Mouse (Mus musculus): ENCODE results near the gene Tpsg1.

The Tpsg1 gene

DNA sequence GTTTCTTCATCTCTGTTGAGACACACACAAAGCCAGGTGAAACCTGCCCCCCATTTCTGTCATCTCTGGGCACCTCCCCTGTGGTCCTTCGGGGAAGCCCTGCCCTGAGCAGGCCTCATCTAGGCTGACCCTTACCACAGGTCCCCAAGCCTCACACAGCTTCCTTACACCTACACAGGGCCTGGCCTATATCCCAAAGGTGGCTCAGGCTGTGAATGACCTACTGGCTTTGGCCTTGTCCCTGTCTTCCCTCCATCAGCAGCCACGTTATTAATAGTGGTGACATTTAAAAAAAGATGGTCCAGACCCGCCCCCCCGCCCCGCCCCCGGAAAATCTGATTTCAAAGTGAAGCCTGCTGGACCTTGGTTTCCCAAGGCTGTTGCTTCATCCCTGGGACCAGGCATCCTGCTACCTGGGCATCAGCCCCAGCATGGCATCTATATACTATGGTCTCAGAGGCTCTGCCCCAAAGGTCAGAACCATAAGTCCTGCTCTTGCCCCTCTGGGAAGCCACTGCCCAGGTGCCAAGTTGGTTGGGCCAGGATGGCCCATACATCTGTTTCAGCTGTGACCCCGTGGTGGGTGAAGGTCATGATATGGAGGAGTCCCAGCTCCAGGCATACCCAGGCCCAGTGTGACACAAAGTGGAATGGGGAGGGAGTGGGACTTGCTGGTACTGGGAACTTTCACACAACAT, 39.4 kb downstream of the Tpsg1 start:
- no peak for DNase-seq

GRCm38 (mm10) chr17:25409621-25410020, 40.5 kb downstream of the Tpsg1 start:
- DNase-seq: no peak

GRCm38 (mm10) chr17:25410180-25410579, 41.1 kb downstream of the Tpsg1 start:
- no peak for DNase-seq

GRCm38 (mm10) chr17:25410786-25411185, 41.7 kb downstream of the Tpsg1 start:
- DNase-seq: no peak

GRCm38 (mm10) chr17:25411251-25411650, 42.2 kb downstream of the Tpsg1 start:
- no peak for DNase-seq

DNA sequence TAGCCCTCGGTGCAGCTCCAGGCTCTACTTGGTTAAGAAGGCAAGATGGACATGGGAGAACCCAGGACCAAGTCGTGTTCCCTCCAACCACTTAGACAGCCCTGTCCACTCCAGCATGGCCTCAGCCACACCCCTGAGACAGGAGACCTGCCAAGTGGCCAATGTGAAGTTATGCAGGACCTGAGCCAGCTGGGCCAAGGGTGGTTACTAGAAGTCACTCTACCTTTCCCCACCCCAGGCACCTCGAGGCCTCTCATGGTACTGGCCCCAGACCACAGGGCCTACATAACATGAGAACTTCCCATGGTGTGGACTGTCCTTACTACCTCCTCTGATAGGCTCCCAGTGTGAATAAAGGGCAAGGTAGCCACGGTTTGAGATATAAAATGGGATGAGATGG, 45.1 kb downstream of the Tpsg1 start:
- DNase-seq: no peak

DNA sequence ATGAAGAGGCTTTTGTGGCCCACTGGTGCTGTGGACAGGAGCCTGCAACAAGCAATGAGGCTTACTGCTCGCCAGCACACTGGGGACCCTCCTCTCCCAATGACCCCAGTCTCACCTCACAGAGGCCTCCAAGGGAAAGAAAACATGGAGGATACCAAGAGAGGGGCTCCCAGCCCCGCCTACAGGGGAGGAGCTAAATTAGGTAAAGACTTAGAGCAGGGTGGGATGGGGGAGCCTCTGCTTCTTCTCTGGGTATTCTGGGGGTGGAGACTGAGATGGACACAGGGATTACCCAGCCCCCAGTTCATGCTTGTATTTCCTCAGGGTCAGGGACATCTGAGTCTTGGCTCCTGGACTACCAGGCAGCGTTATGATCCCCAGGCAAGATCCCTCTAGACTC, 45.8 kb downstream of the Tpsg1 start:
- DNase-seq: no peak

DNA sequence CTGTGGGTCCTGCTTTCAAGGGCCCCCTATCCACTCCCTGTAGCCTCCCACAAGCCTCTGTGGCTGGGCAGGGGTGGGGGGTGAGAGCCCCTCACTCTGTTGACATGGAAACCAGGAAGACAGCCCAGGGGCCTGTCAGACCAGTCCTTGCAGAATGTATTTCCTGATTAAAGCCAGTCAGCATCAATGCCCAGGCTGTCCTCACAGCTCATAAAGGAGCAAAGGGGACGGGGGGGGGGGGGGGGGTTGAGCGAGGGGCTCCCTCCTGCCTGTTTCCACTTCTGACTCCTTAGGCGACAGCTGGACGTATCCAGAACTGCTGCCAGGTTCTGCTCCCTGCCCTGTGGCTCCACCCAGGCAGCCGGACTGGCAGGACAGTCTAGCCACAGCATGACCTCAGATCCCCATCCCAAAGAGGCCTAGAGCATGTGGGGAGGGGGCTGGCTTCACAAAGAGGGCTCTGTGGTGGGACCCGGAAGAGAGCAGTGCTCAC, 46.4 kb downstream of the Tpsg1 start:
- DNase-seq: no peak

DNA sequence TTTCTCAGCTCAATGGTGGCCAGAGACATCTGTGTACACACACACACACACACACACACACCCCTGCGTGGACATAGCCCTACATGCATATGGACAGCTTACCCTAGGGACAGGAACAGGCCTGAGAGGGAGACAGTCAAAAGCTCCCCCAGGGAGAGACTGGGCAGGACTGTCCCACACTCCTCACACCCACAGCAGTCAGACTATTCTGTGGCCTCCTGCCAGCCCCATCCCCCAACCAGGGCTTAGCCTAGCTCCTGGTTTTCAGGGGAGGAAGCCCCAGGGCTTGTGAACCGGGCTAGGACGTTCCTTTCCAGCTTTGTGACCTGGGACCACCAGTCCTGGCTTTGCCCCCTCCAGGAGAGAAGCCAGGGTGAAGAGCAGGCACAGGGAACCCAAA, 47.1 kb downstream of the Tpsg1 start:
- no peak for DNase-seq

- no peak for DNase-seq
Observed at GRCm38 (mm10) chr17:25417990-25418389, 48.9 kb downstream of the Tpsg1 start.

DNA sequence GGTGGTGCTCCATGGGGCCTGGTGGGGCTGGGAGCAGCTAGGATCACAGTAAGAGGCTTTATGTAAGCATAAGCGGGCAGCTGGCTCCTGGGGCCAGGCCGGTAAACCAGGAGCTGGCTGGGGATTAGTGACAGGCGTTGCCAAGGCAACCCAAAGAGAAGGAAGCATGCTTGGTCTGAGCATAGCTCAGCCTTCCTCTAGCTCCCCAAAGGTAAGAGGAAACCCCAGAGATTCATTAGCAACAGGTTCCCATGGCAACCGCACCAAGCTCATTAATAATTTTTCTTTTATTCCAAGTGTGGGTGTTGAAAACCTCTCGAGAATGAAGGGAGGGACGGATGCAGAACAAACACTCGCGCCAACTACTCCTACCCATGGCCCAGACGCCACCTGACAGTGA, 49.9 kb downstream of the Tpsg1 start:
- DNase-seq: no peak

GRCm38 (mm10) chr17:25420998-25421397, 51.9 kb downstream of the Tpsg1 start:
- no peak for DNase-seq
